Mouse (Mus musculus) heart, postnatal 10 days (tissue): Measurements from ENCODE around the gene Tnnc2. TPM values are rescaled to one million over a fixed set of nuclear protein-coding genes. Genes with fewer than 3 reads are reported as not detected.

Source experiments
- DNase-seq, 2 experiments: peaks; one replicate each; pipeline ENCODE4 v3.0.0; 2021
- intact Hi-C: fragments of 180-260 bp; cut with DNase I; formaldehyde crosslinking; loops from one replicate; pipeline ENCODE4 v1.15.1; 2025
- total RNA-seq, 2 experiments: library from RNA; stranded (reverse); gene quantifications; 2 replicates each; pipeline ENCODE4 v1.2.3; 2021

Tnnc2 gene
- under 1 TPM in 1 of 2 experiments, not detected in 1; 0.52 TPM for total RNA-seq

DNA sequence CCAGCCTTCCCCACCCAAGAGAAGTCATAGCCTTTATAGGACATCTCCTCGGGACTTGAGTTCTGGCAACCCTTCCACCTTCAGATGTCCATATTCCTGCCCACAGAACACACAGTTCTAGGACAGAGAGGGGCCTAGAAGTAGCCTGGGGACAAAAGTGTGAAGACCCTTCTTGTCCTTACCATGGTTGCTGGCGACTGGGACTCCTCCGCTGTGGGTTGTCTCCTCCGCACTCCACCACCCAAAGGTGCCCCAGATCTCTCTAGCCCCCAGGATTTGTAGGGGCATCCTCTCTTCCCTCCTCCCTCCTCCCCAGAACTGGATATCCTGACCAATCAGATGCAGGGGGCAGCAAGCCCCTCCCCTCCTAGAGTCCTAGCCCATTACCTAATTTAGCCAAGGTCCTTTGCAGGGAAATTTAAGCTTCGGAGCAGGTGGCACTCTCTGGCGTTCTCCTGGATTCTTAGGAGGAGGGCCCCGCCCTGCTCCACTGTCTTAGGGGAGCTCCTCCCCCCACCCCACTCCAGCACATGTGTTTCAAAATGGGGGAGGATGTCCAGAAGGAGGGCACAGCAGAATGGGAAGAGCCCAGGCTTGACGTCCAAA, at the start of gene Tnnc2:
Tnnc2 (minus strand) TSS at position 487 of the 606 bp plus-strand sequence.
- intact Hi-C loops = no loop called here
- DNase-seq = no peak

- intact Hi-C loops = no loop called here
- no peak for DNase-seq
Observed at GRCm38 (mm10) chr2:164829090-164829489, 49.3 kb upstream of the Tnnc2 start.

- intact Hi-C loops = no loop called here
- no peak for DNase-seq
Observed at GRCm38 (mm10) chr2:164828437-164828836, 48.7 kb upstream of the Tnnc2 start, which contains the start of gene Spata25. Spata25 (minus strand) TSS chr2:164828537.

GRCm38 (mm10) chr2:164827146-164827850, 47.5 kb upstream of the Tnnc2 start:
- intact Hi-C loops = no loop called here

DNA sequence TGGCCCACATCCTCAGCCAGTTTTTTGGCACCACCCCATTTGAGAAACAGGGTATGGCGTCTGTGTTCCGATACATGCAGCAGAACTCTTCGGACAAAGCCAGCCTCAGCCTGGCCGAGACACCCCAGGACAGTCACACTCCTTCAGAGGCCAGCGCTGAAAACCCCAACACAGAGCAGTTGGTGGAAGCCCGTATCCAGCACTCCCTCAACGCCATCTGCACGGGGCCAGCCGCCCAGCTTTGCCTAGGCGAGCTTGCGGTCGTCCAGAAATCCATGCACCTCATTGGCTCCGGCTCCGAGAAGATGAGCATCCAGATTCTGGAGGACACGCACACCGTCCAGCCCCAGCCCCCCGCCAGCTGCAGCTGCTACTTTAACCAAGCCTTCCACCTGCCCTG, 45.8 kb upstream of the Tnnc2 start:
- intact Hi-C loops = no loop called here
- no peak for DNase-seq

More at GRCm38 (mm10) chr2:164827146-164827850, 47.5 kb upstream of the Tnnc2 start:
- DNase-seq = no peak

DNA sequence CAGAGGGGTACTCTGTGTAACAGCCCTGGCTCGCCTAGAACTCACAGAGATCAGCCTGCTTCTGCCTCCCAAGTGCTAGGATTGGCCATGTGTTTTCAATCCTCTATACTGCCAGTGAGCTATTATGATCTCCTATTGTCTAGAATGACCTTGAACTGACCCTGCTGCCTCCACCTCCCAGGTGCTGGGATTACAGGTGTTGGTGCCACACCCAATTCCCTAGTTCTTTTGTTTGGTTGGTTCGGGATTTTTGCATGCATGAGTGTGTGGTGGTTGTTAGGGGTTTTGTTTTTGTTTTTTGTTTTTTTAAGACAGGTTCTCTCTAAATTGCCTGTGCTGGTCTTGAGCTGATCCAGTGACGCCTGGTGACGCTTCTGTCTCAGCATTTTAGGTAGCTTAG, 44.2 kb upstream of the Tnnc2 start:
- intact Hi-C loops = loop anchor here (5.0 kb wide), 1 partner anchor 208 kb away; the partner anchor contains the start of gene Ncoa5
- DNase-seq = no peak

- intact Hi-C loops = loop anchor here (5.0 kb wide), 1 partner anchor 209 kb away; the partner anchor contains the start of gene Ncoa5
- no peak for DNase-seq
Observed at GRCm38 (mm10) chr2:164823181-164823585, 43.4 kb upstream of the Tnnc2 start.

- intact Hi-C loops = loop anchor here (5.0 kb wide), 1 partner anchor 210 kb away; the partner anchor contains the start of gene Ncoa5
Observed at GRCm38 (mm10) chr2:164822636-164823165, 42.9 kb upstream of the Tnnc2 start, which contains the start of gene Zswim1. Zswim1 (plus strand) TSS chr2:164822686.

GRCm38 (mm10) chr2:164821060-164821459, 41.3 kb upstream of the Tnnc2 start:
- intact Hi-C loops = loop anchor here (5.0 kb wide), 1 partner anchor 211 kb away; the partner anchor contains the start of gene Ncoa5
- no peak for DNase-seq

More at GRCm38 (mm10) chr2:164822636-164823165, 42.9 kb upstream of the Tnnc2 start, which contains the start of gene Zswim1:
- DNase-seq = peak; percentile 100

- DNase-seq = no peak
- intact Hi-C loops = no loop called here
Observed at GRCm38 (mm10) chr2:164817703-164818102, 37.9 kb upstream of the Tnnc2 start.

GRCm38 (mm10) chr2:164817206-164817605, 37.4 kb upstream of the Tnnc2 start:
- intact Hi-C loops = no loop called here
- DNase-seq = no peak

GRCm38 (mm10) chr2:164815821-164816220, 36.1 kb upstream of the Tnnc2 start:
- intact Hi-C loops = no loop called here
- DNase-seq = no peak

GRCm38 (mm10) chr2:164815348-164815747, 35.6 kb upstream of the Tnnc2 start:
- intact Hi-C loops = no loop called here
- no peak for DNase-seq

DNA sequence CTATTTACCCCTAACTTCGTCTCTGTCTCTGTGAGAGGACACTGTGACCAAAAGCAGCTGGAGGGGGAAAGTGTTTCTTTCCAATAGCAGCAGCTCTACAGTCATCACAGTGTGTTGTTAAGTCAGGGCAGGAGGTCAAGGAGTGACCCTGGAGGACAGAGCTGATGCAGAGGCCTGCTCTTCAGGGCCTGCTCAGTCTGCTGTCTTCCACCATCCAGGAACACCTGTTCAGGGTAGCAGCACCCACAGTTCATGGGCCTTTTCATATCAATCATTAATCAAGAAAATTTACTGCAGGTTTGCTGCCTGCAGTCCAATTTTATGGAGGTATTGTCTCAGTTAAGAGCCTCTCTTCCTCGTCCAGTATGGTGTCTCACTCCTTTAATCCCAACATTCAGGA, 33.8 kb upstream of the Tnnc2 start:
- no peak for DNase-seq

GRCm38 (mm10) chr2:164806614-164807013, 26.8 kb upstream of the Tnnc2 start:
- DNase-seq = no peak
- intact Hi-C loops = no loop called here

More for the DNA sequence above, 33.8 kb upstream of the Tnnc2 start:
- intact Hi-C loops = no loop called here

- intact Hi-C loops = no loop called here
- DNase-seq = no peak
Observed at GRCm38 (mm10) chr2:164805332-164805718, 25.6 kb upstream of the Tnnc2 start.

DNA sequence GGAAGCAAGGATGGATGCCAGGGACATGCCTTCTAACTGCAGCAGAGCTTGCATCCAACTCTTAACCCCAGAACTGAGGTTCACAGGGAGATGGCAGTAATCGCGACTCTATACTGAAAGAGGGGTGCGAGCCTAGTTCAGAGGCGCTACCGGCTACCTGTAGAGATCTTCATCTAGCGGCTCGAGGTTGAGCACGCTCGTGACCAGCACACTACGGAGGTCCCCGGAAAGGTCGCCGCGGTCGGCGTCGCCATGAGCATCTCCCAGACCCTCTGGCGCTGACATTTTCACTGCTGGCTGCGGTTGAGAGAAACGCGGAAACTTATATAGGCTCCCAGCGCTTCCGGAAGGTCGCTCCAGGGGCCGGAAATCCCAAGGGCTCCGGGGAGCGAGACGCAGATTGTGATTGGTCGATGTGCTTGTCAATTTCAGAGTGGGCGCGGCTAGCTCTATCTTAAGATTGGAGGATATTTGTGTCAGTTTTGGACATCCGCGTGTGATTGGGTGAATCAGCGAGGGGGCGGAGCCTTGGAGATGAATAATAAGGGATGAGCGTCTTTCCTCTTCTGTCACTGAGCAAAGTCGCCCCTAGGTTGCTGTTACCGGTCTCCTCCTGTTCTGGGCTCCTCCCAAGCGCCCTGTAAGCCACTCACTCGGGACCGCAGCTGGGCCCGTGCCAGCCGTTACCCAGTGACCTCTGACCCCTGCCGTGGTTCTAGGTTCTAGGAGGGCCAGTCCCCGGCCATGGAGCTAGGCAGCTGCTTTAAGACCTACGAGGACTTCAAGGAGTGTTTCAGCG, 25.0 kb upstream of the Tnnc2 start, which contains the start of the genes Acot8 and Zswim3:
Acot8 (minus strand) TSS at position 350 of the 799 bp plus-strand sequence.
Zswim3 (plus strand) TSS at position 566 of the 799 bp plus-strand sequence.
- intact Hi-C loops = no loop called here
- DNase-seq = peak; percentile 99

- DNase-seq = no peak
- intact Hi-C loops = no loop called here
Observed at GRCm38 (mm10) chr2:164803921-164804313, 24.1 kb upstream of the Tnnc2 start.

- DNase-seq = no peak
- intact Hi-C loops = no loop called here
Observed at GRCm38 (mm10) chr2:164803201-164803920, 23.6 kb upstream of the Tnnc2 start.
